Mouse (Mus musculus) Patski (cell line): ENCODE data around the gene Atad2b. TPM values are rescaled to one million over a fixed set of nuclear protein-coding genes. Genes with fewer than 3 reads are reported as not detected.

Source experiments
- ATAC-seq: fragments of 100-300 bp; one replicate; pipeline ENCODE4 v1.8.0; 2021
- CTCF ChIA-PET: fragments of 350-600 bp; sonication (Branson Sonifier 250); formaldehyde crosslinking; loops from one replicate; lab custom pipeline; 2022; ENCODE audit warnings: inconsistent platforms; lab: Charles Lee
- POLR2A ChIA-PET: fragments of 350-600 bp; sonication (Branson Sonifier 250); formaldehyde crosslinking; loops from one replicate; lab custom pipeline; 2022; ENCODE audit warnings: antibody characterized with exemption, inconsistent platforms; lab: Charles Lee
- DNase-seq: peaks from one replicate; pipeline ENCODE4 v3.0.0-alpha.2; 2011; ENCODE audit warnings: low read depth, low spot score
- H3K27me3 ChIP-seq: fragments of 371-371 bp; one replicate; pipeline ENCODE4 v1.5.1; 2021
- CTCF ChIP-seq: fragments of 100-300 bp; IDR thresholded peaks from one replicate; pipeline ENCODE4 v1.5.1; 2021
- in situ Hi-C: fragments of 300-500 bp; cut with MboI; formaldehyde crosslinking; loops from 3 replicates; pipeline ENCODE4 v1.11.1; 2018; ENCODE audit warnings: low pct_unique_long_range_greater_than_20kb, mixed read lengths
- polyA plus RNA-seq: library from polyadenylated mRNA; unstranded; gene quantifications from one replicate; pipeline ENCODE4 v1.2.3, GENCODE M21; 2021

Gene Atad2b
- 12.8 TPM for polyA plus RNA-seq

- DNase-seq (peak; percentile 68), ATAC-seq (peak; percentile 94)
- TF ChIP-seq CTCF: peak; percentile 100
- ChIA-PET CTCF (interaction anchor here (0.7 to 2.0 kb wide), 2 partner anchors 9 to 12 kb away, joined by 3 to 5 read pairs; no protein-coding TSS in a partner anchor), POLR2A (interaction anchor here (0.6 to 1.2 kb wide), 4 partner anchors 15 to 447 kb away, joined by 3 to 5 read pairs (median 3); no protein-coding TSS in a partner anchor)
- H3K27me3 ChIP-seq: no peaks in the 10 kb centered on the region
- in situ Hi-C loops: loop anchor here (10.0 kb wide), 1 partner anchor 342 kb away; no protein-coding TSS in a partner anchor
Measured at GRCm38 (mm10) chr12:4916994-4917804, at the start of gene Atad2b. Gene Atad2b, plus strand, starts transcription at chr12:4917353.

GRCm38 (mm10) chr12:4868924-4869323 lies 48.2 kb upstream of the Atad2b start:
- no peak for TF ChIP-seq CTCF
- no peak for DNase-seq
- in situ Hi-C loops: no loop called here
- CTCF ChIA-PET: no interaction called here
- POLR2A ChIA-PET: interaction anchor here (0.5 kb wide), 1 partner anchor 49 kb away, joined by 3 read pairs; the partner anchor contains the start of gene Atad2b
- ATAC-seq: no peak
- H3K27me3 ChIP-seq: no peaks in the 10 kb centered on the region

- TF ChIP-seq CTCF: no peak
- ChIA-PET POLR2A (no interaction called here), CTCF (interaction anchor here (2.4 kb wide), 1 partner anchor 10 kb away, joined by 7 read pairs; no protein-coding TSS in a partner anchor)
- no peaks in the 10 kb centered on the region for H3K27me3 ChIP-seq
- ATAC-seq (no peak), DNase-seq (no peak)
- in situ Hi-C loops: no loop called here
Measured at GRCm38 (mm10) chr12:4871260-4871659, 45.9 kb upstream of the Atad2b start.

GRCm38 (mm10) chr12:4872273-4872672 lies 44.9 kb upstream of the Atad2b start:
- POLR2A ChIA-PET: interaction anchor here (0.6 kb wide), 1 partner anchor 198 kb away, joined by 3 read pairs; no protein-coding TSS in a partner anchor

GRCm38 (mm10) chr12:4872983-4873477 lies 44.1 kb upstream of the Atad2b start:
- no peaks in the 10 kb centered on the region for H3K27me3 ChIP-seq
- in situ Hi-C loops: no loop called here
- ChIA-PET CTCF (interaction anchor here (1.0 to 2.4 kb wide), 2 partner anchors 12 to 15 kb away, joined by 4 to 7 read pairs; no protein-coding TSS in a partner anchor), POLR2A (interaction anchor here (0.6 kb wide), 1 partner anchor 198 kb away, joined by 3 read pairs; no protein-coding TSS in a partner anchor)
- no peak for TF ChIP-seq CTCF
- DNase-seq: no peak
- ATAC-seq: no peak

More at GRCm38 (mm10) chr12:4872273-4872672, 44.9 kb upstream of the Atad2b start:
- ATAC-seq (no peak), DNase-seq (no peak)
- in situ Hi-C loops: no loop called here
- no peaks in the 10 kb centered on the region for H3K27me3 ChIP-seq
- TF ChIP-seq CTCF: no peak
- CTCF ChIA-PET: interaction anchor here (1.0 to 2.4 kb wide), 2 partner anchors 11 to 16 kb away, joined by 4 to 7 read pairs; no protein-coding TSS in a partner anchor

- no peaks in the 10 kb centered on the region for H3K27me3 ChIP-seq
- in situ Hi-C loops: no loop called here
- ChIA-PET POLR2A (interaction anchor here (0.9 kb wide), 1 partner anchor 20 kb away, joined by 3 read pairs; no protein-coding TSS in a partner anchor), CTCF (interaction anchor here (2.7 kb wide), 1 partner anchor 11 kb away, joined by 8 read pairs; no protein-coding TSS in a partner anchor)
- DNase-seq (no peak), ATAC-seq (no peak)
- TF ChIP-seq CTCF: no peak
Measured at GRCm38 (mm10) chr12:4873531-4873930, 43.6 kb upstream of the Atad2b start.

GRCm38 (mm10) chr12:4874161-4874927 lies 42.8 kb upstream of the Atad2b start, which contains the start of gene Mfsd2b:
Gene Mfsd2b, minus strand, starts transcription at chr12:4874359.
- ChIA-PET CTCF (interaction anchor here (2.7 kb wide), 1 partner anchor 12 kb away, joined by 8 read pairs; no protein-coding TSS in a partner anchor), POLR2A (interaction anchor here (0.9 kb wide), 1 partner anchor 19 kb away, joined by 3 read pairs; no protein-coding TSS in a partner anchor)
- no peaks in the 10 kb centered on the region for H3K27me3 ChIP-seq
- ATAC-seq (no peak), DNase-seq (no peak)
- in situ Hi-C loops: no loop called here
- no peak for TF ChIP-seq CTCF

- DNase-seq: no peak
- ChIA-PET CTCF (interaction anchor here (2.7 kb wide), 1 partner anchor 13 kb away, joined by 8 read pairs; no protein-coding TSS in a partner anchor), POLR2A (no interaction called here)
- TF ChIP-seq CTCF: no peak
- in situ Hi-C loops: no loop called here
- no peaks in the 10 kb centered on the region for H3K27me3 ChIP-seq
- ATAC-seq: no peak
Measured at GRCm38 (mm10) chr12:4875623-4876022, 41.5 kb upstream of the Atad2b start.

GRCm38 (mm10) chr12:4878296-4878783 lies 38.8 kb upstream of the Atad2b start:
- H3K27me3 ChIP-seq: no peaks in the 10 kb centered on the region
- in situ Hi-C loops: no loop called here
- DNase-seq: no peak
- no peak for ATAC-seq
- no peak for TF ChIP-seq CTCF
- CTCF ChIA-PET: no interaction called here
- POLR2A ChIA-PET: no interaction called here
